Mouse (Mus musculus) forebrain, postnatal 0 days (tissue): ENCODE measurements around the gene Poln. TPM values are rescaled to one million over a fixed set of nuclear protein-coding genes. Genes with fewer than 3 reads are reported as not detected.

Source experiments
- ATAC-seq: fragments of 200-750 bp; cut with Nextera tagmentation; 2 replicates; pipeline ENCODE4 v1.8.0; 2017; ENCODE audit warnings: mild to moderate bottlenecking, moderate library complexity
- DNase-seq: peaks from one replicate; pipeline ENCODE4 v3.0.0-alpha.2; 2015
- H3K27ac ChIP-seq: fragments of 300-500 bp; sonication (generic); 2 replicates; pipeline ENCODE4 v1.5.1; 2014; ENCODE audit warnings: low read depth, mild to moderate bottlenecking, antibody characterized with exemption, low read length, moderate library complexity, mixed read lengths
- H3K27me3 ChIP-seq: fragments of 300-500 bp; sonication (generic); 2 replicates; pipeline ENCODE4 v1.6.1; 2014; ENCODE audit warnings: mild to moderate bottlenecking, low read length, mixed read lengths; ENCODE audit not compliant: insufficient read depth
- H3K36me3 ChIP-seq: fragments of 300-500 bp; sonication (generic); 2 replicates; pipeline ENCODE4 v1.6.1; 2014; ENCODE audit warnings: mild to moderate bottlenecking, moderate library complexity; ENCODE audit not compliant: insufficient read depth
- H3K4me1 ChIP-seq: fragments of 300-500 bp; sonication (generic); 2 replicates; pipeline ENCODE4 v1.6.1; 2014; ENCODE audit warnings: antibody characterized with exemption; ENCODE audit not compliant: insufficient read depth
- H3K4me2 ChIP-seq: fragments of 300-500 bp; sonication (generic); 2 replicates; pipeline ENCODE4 v1.6.1; 2014; ENCODE audit warnings: low read depth, mild to moderate bottlenecking, moderate library complexity
- H3K4me3 ChIP-seq: fragments of 300-500 bp; sonication (generic); 2 replicates; pipeline ENCODE4 v1.5.1; 2014; ENCODE audit warnings: low read depth, low read length, mixed read lengths
- H3K9ac ChIP-seq: fragments of 300-500 bp; sonication (generic); 2 replicates; pipeline ENCODE4 v1.6.1; 2014; ENCODE audit warnings: mild to moderate bottlenecking
- H3K9me3 ChIP-seq: fragments of 300-500 bp; sonication (generic); 2 replicates; pipeline ENCODE4 v1.6.1; 2016; ENCODE audit warnings: low read length
- CTCF ChIP-seq: sonication (generic); IDR thresholded peaks from 2 replicates; pipeline ENCODE4 v1.5.1; 2016; ENCODE audit warnings: antibody characterized with exemption, control low read depth, low read depth
- WGBS: fragments of 180-500 bp; shearing (Covaris S2); extraction: QIAGEN DNeasy Blood & Tissue Kit; methylation state at CpG from one replicate; pipeline ENCODE4 v1.1.7; 2014; 5-methylcytosine and 5-hydroxymethylcytosine counted together
- polyA plus RNA-seq: library from polyadenylated mRNA; unstranded; fragments of >200 nt; fragmentation: Nextera tagmentation; extraction: Ambion mirVana; gene quantifications from 2 replicates; pipeline ENCODE4 v1.2.1, GENCODE M21; 2015
- total RNA-seq: library from RNA; depleted of rRNA; stranded (reverse); fragments of >200 nt; gene quantifications from 2 replicates; pipeline ENCODE4 v1.2.3, GENCODE M21; 2014

The Poln gene
- total and polyA plus RNA-seq, 2 experiments from 2014 or later = 0.05 to 0.48 TPM

DNA sequence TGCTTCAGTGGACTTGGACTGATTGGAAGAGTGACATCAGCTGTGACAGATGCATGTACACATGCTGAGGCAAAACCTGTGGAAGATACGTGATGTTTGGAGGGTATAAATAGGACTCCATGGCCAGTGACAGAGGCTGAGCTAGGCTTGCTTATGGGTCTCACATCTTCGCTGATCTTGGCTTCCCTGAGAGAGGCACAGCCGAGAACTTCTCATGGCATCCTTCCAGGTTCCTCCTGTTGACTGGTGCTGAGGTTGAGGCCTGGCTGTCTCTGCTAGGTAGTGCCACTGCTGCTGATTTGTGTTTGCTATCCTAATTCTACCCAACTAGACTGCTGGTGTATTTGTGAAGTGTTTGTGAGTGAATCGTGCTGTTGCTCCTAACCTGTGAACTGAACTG lies 150.3 kb downstream of the Poln start:
- no peak for DNase-seq
- WGBS = 80% methylated on average over 4 of the region's 4 CpGs
- no peaks in the 10 kb centered on the region for H3K9me3 ChIP-seq
- H3K4me3 ChIP-seq = no peak overlapping the region
- H3K36me3 ChIP-seq = no peaks in the 10 kb centered on the region
- H3K4me2 ChIP-seq = no peak overlapping the region
- TF ChIP-seq CTCF = no peak
- H3K4me1 ChIP-seq = no peaks in the 10 kb centered on the region
- no peak overlapping the region for H3K9ac ChIP-seq
- no peaks in the 10 kb centered on the region for H3K27me3 ChIP-seq
- no peak overlapping the region for H3K27ac ChIP-seq
- ATAC-seq = no peak

DNA sequence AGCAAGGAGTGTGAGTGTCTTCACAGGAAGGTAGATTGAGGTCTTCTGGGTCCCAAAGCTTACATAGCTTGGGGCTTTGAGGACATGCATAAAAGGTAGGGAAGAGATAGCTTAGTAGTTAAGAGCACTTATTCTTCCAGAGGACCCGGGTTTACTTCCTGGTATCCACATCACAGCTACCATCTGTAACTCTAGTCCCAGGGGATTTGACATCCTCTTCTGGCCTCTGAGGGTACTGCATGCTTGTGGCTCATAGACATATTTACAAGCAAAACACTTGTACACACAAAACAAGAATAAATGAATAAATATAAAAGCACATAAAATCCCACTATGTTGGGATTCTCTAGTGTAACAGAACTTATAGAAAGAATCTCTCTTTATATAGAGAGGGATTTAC lies 154.6 kb downstream of the Poln start:
- Histone ChIP-seq H3K4me2 (no peak overlapping the region), H3K9ac (no peak overlapping the region), H3K27me3 (no peaks in the 10 kb centered on the region), H3K4me3 (no peak overlapping the region), H3K9me3 (no peaks in the 10 kb centered on the region), H3K36me3 (no peaks in the 10 kb centered on the region), H3K27ac (no peak overlapping the region), H3K4me1 (no peaks in the 10 kb centered on the region)
- DNase-seq = no peak
- TF ChIP-seq CTCF = 0 out of 2 replicates have a peak, but pooled peaks have one; percentile 12
- ATAC-seq = no peak
- 68% methylated on average over 1 of the region's 1 CpGs for WGBS

DNA sequence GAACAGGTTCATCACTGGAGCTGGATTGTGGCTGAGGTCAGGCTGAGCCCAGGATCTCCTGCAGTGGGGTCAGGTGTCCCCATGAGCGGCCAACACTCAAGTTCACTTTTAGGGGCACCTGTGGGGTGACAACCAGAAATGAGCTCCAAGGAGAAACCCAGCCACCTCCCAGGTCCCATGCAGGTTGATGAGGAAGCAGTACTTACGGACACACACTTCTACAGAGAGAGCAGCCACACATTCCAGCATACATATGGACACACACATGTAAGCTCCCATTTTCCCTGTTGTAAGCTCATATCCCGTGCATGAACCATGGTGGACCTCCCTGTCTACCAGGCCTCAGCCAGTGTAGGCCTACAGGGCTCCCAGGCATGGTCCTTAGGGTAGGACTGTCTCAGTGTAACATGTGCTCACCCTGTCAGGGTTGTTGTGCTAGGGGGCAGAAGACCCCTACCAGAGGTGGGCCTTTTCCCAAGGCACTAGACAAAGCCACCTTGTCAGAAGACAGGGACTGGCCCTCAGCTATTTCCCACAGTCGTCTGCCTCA lies 161.8 kb downstream of the Poln start:
- Histone ChIP-seq H3K9ac (no peak overlapping the region), H3K36me3 (0 out of 2 replicates have a peak, but pooled peaks cover 6% of the 10 kb centered on the region), H3K4me3 (no peak overlapping the region), H3K4me2 (no peak overlapping the region), H3K4me1 (no peaks in the 10 kb centered on the region), H3K9me3 (no peaks in the 10 kb centered on the region), H3K27ac (no peak overlapping the region), H3K27me3 (no peaks in the 10 kb centered on the region)
- DNase-seq (no peak), ATAC-seq (no peak)
- TF ChIP-seq CTCF = no peak
- WGBS = 90% methylated on average over 4 of the region's 4 CpGs

DNA sequence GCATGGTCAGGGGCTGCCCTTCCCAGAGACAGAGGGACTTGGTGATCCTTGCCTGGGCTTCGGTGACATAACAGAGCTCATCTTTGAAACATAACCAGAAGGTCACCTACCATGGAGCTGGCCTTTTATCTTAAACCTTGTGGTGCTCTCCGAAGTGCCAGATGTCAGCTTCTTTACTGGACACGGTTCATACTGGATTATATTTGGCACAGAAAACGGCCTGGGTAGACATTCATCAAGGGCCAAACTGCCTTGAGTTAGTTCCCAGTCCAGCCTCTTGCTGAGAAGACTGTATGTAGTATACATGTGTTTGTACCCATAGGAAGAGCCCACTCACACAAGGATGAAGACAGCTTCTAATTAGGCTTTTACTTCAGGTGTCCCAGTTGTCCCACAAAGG lies 162.4 kb downstream of the Poln start:
- WGBS = 81% methylated on average over 4 of the region's 4 CpGs
- Histone ChIP-seq H3K27me3 (no peaks in the 10 kb centered on the region), H3K27ac (no peak overlapping the region), H3K36me3 (peaks cover 9% of the 10 kb centered on the region; the same call in 1 of the 2 replicates), H3K9ac (no peak overlapping the region), H3K9me3 (no peaks in the 10 kb centered on the region), H3K4me2 (no peak overlapping the region), H3K4me1 (no peaks in the 10 kb centered on the region), H3K4me3 (no peak overlapping the region)
- DNase-seq = no peak
- TF ChIP-seq CTCF = no peak
- no peak for ATAC-seq

DNA sequence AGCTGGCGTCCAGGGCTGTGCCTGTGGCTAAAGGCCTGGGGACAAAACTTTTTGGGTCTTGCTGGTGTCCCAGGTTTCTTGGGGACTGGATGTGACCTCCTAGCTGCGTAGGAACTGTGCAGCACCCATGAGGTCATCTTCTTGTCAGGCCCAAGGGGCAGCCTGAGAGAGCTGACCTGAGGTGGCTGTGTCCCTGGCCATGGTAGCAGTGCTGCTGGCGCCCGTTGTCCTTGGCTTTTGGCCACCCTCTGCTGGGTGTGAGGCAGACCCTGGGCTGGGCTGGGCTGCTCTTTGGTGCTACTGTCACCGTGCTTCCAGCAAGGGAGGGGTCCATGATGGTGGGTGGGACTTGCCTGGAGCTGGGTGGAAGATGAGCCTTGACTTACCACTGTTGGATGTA lies 164.6 kb downstream of the Poln start:
- Histone ChIP-seq H3K4me1 (peaks cover under 1% of the 10 kb centered on the region), H3K9me3 (no peaks in the 10 kb centered on the region)

DNA sequence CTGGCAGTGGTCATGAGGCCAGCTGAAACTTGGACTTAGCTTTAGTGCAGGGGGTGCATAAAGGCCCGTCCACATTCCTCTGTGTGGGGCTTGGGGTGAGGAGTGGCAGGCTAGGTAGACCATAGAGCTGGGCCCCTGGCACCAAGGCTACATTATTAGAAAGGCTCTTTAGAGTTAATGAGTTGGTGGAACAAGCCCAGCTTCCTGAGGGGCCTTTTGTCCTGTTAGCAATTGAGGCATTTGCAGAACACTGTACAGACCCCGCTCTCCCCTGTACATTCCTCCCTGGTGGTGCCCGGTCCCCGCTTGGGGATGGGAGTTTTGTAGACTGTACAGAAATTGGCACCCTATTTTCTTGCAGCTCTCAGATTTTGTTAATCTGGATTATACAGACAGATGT lies 166.6 kb downstream of the Poln start:
- Histone ChIP-seq H3K4me3 (no peak overlapping the region), H3K4me1 (peaks cover 21% of the 10 kb centered on the region), H3K36me3 (peaks cover 39% of the 10 kb centered on the region; the same call in 1 of the 2 replicates), H3K27ac (no peak overlapping the region), H3K9me3 (no peaks in the 10 kb centered on the region), H3K4me2 (no peak overlapping the region), H3K27me3 (no peaks in the 10 kb centered on the region), H3K9ac (no peak overlapping the region)
- DNase-seq (no peak), ATAC-seq (peak; percentile 46; the same call in 1 of the 2 replicates)
- WGBS = 32% methylated on average over 4 of the region's 4 CpGs
- no peak for TF ChIP-seq CTCF

More for the DNA sequence above, 164.6 kb downstream of the Poln start:
- H3K27ac ChIP-seq = no peak overlapping the region
- peaks cover 31% of the 10 kb centered on the region; the same call in 1 of the 2 replicates for H3K36me3 ChIP-seq
- ATAC-seq = no peak
- DNase-seq = no peak
- no peak for TF ChIP-seq CTCF
- no peak overlapping the region for H3K4me3 ChIP-seq
- no peak overlapping the region for H3K9ac ChIP-seq
- H3K4me2 ChIP-seq = no peak overlapping the region
- no peaks in the 10 kb centered on the region for H3K27me3 ChIP-seq
- WGBS = 82% methylated on average over 5 of the region's 5 CpGs

DNA sequence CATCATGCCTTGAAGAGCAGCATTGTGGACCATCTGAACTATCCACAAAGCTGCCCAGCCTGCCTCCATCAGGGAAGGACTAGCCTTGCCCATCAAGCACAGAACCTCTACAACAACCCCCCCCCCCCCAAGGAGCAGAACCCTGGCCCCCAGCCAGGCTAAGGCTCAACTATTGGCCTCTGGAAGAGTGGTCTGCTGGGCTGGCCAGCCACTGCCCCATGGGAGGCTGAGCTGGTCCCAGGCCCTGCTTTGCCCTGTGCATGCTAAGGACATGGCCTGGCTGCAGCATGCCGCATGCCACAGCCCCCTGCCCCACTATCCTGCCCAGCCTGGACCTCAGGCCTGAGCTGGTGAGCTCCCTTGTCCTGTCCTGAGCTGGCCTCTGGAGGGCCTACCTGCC lies 167.8 kb downstream of the Poln start:
- no peak overlapping the region for H3K4me2 ChIP-seq
- no peak overlapping the region for H3K27ac ChIP-seq
- H3K4me3 ChIP-seq = no peak overlapping the region
- peaks cover 23% of the 10 kb centered on the region for H3K4me1 ChIP-seq
- H3K36me3 ChIP-seq = peaks cover 39% of the 10 kb centered on the region; the same call in 1 of the 2 replicates
- TF ChIP-seq CTCF = no peak
- WGBS = 100% methylated on average over 1 of the region's 1 CpGs
- no peak overlapping the region for H3K9ac ChIP-seq
- no peaks in the 10 kb centered on the region for H3K27me3 ChIP-seq
- DNase-seq = no peak
- H3K9me3 ChIP-seq = no peaks in the 10 kb centered on the region
- no peak for ATAC-seq

DNA sequence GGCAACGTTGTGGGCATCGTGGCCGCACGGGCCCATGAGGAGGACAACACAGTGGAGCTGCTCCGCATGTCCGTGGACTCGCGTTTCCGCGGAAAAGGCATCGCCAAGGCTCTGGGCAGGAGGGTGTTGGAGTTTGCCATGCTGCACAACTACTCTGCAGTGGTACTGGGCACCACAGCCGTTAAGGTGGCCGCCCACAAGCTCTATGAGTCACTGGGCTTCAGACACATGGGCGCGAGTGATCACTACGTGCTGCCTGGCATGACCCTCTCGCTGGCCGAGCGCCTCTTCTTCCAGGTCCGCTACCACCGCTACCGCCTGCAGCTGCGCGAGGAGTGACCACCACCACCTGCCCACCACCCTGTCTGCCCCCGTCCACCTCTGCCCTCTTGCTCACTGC lies 168.4 kb downstream of the Poln start:
- DNase-seq (no peak), ATAC-seq (no peak)
- H3K27ac ChIP-seq = no peak overlapping the region
- H3K36me3 ChIP-seq = peaks cover 39% of the 10 kb centered on the region; the same call in 1 of the 2 replicates
- H3K4me1 ChIP-seq = peaks cover 23% of the 10 kb centered on the region
- no peaks in the 10 kb centered on the region for H3K9me3 ChIP-seq
- no peaks in the 10 kb centered on the region for H3K27me3 ChIP-seq
- H3K4me3 ChIP-seq = no peak overlapping the region
- WGBS = 95% methylated on average over 25 of the region's 25 CpGs
- H3K4me2 ChIP-seq = no peak overlapping the region
- no peak for TF ChIP-seq CTCF
- no peak overlapping the region for H3K9ac ChIP-seq
